Mouse (Mus musculus): Measurements from ENCODE around the gene Ascc1. TPM values are rescaled to one million over a fixed set of nuclear protein-coding genes. Genes with fewer than 3 reads are reported as not detected.

Ascc1 gene
- polyA plus RNA-seq, 1 experiment from 2014 or later = 38.0 TPM

DNA sequence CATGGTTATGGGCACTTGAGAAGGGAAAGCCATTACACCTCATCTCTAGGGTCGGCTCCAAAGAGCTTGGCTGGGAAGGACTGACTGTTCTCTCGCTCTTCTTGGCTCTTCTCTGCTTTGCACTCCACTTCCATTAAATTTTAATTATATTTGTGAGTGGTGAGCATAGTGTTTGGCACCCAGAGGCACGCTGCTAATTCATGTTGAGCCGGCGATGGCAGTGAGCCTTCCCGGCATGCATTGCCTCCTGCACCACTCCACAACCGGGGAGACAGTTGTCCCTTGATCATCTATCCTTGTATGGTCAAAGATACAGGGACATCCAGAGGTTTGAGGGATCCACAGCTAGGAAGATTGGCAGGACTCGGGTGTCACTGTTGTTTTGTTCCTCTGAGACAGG is 107.4 kb downstream of the Ascc1 start:
- WGBS = 80% methylated on average over 8 of the region's 8 CpGs
- no peak for ATAC-seq (ENCODE audit: low FRiP score)
- H3K9ac ChIP-seq = no peak overlapping the region
- no peaks in the 10 kb centered on the region for H3K9me3 ChIP-seq (replicated peaks)
- no peaks in the 10 kb centered on the region for H3K36me3 ChIP-seq
- no peak overlapping the region for H3K4me3 ChIP-seq
- H3K4me2 ChIP-seq (replicated peaks) = no peak overlapping the region
- peaks cover 22% of the 10 kb centered on the region for H3K27me3 ChIP-seq
- no peak overlapping the region for H3K27ac ChIP-seq
- H3K4me1 ChIP-seq = peaks cover 30% of the 10 kb centered on the region

- H3K4me1 ChIP-seq = peaks cover 32% of the 10 kb centered on the region
- H3K4me2 ChIP-seq (replicated peaks) = no peak overlapping the region
- no peak overlapping the region for H3K9ac ChIP-seq
- H3K4me3 ChIP-seq = no peak overlapping the region
- no peak overlapping the region for H3K27ac ChIP-seq
- WGBS = 87% methylated on average over 10 of the region's 10 CpGs
- H3K9me3 ChIP-seq (replicated peaks) = no peaks in the 10 kb centered on the region
- H3K27me3 ChIP-seq = peaks cover 22% of the 10 kb centered on the region
- H3K36me3 ChIP-seq = no peaks in the 10 kb centered on the region
- no peak for ATAC-seq (ENCODE audit: low FRiP score)
Observed at GRCm38 (mm10) chr10:60110908-60111475, 108.4 kb downstream of the Ascc1 start.

DNA sequence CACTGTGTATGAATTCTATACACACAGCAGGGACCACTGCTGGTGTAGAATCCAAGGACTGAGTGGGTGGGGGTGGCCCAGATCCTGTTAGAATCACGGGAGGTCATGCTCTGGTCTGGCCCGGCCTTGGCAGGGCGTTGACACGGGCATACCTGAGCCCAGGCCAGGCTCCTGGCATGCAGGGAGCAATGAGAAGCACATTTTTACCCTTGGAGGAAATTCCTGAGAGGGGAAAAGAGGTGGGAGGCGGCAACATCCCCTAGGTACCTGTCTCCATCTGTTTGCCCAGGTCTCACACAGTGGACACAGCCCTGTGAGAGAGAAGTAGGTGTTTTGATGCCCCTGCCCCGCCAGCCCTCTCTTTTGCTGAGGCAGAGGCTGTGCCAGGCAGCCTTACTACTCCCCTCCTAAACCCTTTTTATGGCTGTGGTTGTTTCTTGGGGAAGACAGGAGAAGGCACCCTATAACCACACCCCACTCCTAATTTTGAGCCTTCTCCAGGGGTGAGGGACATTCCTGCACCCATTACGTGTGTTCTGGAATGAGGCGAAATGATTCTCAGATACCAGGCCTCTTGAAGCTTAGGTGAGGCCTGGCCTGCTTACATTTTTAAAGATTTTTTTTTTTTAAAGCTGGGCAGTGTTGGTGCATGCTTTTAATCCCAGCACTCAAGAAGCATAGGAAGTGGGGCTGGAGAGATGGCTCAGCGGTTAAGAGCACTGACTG is 111.5 kb downstream of the Ascc1 start:
- Histone ChIP-seq H3K4me1 (peaks cover 36% of the 10 kb centered on the region), H3K36me3 (no peaks in the 10 kb centered on the region), H3K27me3 (0 out of 2 replicates have a peak, but pooled peaks cover 2% of the 10 kb centered on the region), H3K9me3 (replicated peaks) (no peaks in the 10 kb centered on the region), H3K4me2 (replicated peaks) (no peak overlapping the region), H3K27ac (no peak overlapping the region), H3K9ac (no peak overlapping the region), H3K4me3 (no peak overlapping the region)
- 84% methylated on average over 9 of the region's 9 CpGs for WGBS
- no peak for ATAC-seq (ENCODE audit: low FRiP score)

DNA sequence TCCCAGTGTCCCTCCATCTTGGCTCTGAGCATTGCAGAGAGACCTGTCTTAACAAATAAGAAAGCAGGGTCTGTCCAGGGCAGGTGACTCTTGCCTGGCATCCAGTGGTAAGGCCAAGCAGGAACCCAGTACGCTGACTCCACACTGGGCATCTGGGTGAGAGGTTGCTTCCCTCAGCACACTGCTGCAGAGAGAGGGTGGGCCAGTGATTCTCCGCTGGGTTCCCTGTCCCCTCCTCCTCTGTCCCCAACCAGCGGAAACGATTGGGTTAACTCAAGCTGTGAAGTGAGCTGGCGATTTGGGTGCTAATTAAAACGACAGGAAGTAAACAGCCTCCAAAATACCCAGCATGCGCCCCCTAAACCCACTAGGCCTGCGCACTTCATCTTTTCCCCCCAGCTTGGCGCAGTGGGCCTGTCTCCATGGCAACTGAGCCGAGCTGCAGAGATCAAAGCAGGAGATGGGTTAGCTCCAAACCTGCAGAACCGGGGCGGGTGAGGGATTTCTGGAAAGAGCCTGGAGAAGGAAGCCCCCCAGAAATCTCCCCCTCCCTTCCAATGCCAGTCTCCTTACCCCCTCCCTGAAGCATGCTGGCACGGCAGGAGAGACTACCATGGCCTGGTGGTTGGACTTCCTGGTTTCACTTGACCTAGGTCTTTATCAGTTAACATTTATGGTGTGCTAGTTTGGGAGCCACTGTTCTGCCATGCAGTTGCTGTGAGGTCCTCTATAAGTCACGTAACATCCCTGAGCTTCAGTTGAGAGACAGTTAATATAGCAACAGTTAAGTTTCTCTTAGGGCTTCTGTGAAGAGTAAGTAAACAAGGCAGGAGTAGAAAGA is 113.0 kb downstream of the Ascc1 start:
- H3K27me3 ChIP-seq = no peaks in the 10 kb centered on the region
- peak overlapping the region; percentile 17; the same call in 1 of the 2 replicates for H3K4me3 ChIP-seq
- peak overlapping the region; percentile 49 for H3K4me2 ChIP-seq (replicated peaks)
- H3K9ac ChIP-seq = peak overlapping the region; percentile 32; the same call in 1 of the 2 replicates
- peak overlapping the region; percentile 66 for H3K27ac ChIP-seq
- peak; percentile 88 for ATAC-seq (ENCODE audit: low FRiP score)
- H3K9me3 ChIP-seq (replicated peaks) = no peaks in the 10 kb centered on the region
- no peaks in the 10 kb centered on the region for H3K36me3 ChIP-seq
- H3K4me1 ChIP-seq = peaks cover 33% of the 10 kb centered on the region
- 7% methylated on average over 14 of the region's 14 CpGs for WGBS

DNA sequence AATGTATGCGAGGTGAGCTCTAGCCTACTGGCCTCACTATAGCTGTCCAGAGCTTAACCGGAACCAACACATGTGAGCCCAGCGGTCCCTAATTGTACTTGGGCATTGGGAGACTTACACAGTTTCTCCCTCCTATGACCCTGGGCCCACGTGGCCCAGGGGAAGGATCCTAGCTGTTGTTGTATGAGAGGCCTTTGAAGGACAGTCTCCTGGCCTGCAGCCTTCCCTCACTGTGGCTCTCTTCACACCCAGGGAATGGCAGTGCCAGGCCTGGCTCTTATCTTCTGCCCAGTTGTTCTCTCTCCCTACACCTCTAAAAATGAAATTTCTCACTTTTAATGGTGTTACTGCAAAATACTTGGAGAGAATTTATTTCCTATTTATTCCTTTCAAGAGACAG is 114.4 kb downstream of the Ascc1 start:
- Histone ChIP-seq H3K4me1 (peaks cover 33% of the 10 kb centered on the region), H3K27me3 (no peaks in the 10 kb centered on the region), H3K4me2 (replicated peaks) (no peak overlapping the region), H3K9ac (no peak overlapping the region), H3K27ac (no peak overlapping the region), H3K4me3 (no peak overlapping the region), H3K9me3 (replicated peaks) (no peaks in the 10 kb centered on the region), H3K36me3 (peaks cover 7% of the 10 kb centered on the region; the same call in 1 of the 2 replicates)
- ATAC-seq (ENCODE audit: low FRiP score) = no peak
- 47% methylated on average over 4 of the region's 4 CpGs for WGBS

DNA sequence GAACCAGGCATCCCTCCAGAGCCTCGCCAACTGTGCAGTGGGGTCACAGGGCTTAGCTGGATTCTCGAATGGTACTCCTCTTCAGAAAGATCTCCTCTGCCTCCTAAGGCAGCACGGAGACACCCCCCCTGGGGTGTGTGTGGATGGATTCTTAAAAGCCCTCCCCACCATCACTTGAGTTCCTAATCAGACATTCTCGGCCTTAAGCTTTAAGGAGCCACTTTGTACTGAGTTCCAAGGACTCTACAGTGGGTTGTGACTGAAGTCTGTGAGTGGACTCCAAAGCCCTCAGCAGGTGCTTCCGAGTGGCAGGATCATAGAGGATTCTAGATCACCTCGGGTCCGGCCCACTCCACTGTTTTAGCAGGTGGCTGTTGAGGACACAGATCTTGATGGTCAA is 115.9 kb downstream of the Ascc1 start:
- WGBS = 64% methylated on average over 7 of the region's 7 CpGs
- Histone ChIP-seq H3K27ac (no peak overlapping the region), H3K27me3 (no peaks in the 10 kb centered on the region), H3K4me3 (no peak overlapping the region), H3K9ac (no peak overlapping the region), H3K4me1 (peaks cover 33% of the 10 kb centered on the region), H3K36me3 (peaks cover 9% of the 10 kb centered on the region; the same call in 1 of the 2 replicates), H3K4me2 (replicated peaks) (no peak overlapping the region), H3K9me3 (replicated peaks) (no peaks in the 10 kb centered on the region)
- ATAC-seq (ENCODE audit: low FRiP score) = no peak

DNA sequence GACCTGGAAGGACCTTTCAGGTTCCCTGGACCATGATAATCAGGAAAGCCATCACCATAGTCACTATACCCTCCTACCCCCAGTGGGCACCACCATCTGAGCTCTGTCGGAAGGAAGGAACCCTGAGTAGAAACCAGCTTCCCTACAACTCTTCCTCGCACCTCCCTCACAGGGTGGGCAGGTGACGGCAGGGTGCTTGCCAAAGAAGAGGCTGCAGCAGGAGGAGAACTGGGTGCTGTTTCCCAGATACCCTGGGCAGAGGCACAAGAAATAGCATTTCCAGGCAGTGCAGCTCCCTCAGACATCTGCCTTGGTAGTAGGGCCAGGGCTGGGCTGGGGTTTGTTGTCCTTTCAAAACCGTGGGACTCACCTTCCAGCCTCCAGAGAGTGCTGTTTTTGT is 118.0 kb downstream of the Ascc1 start:
- Histone ChIP-seq H3K4me3 (no peak overlapping the region), H3K9ac (no peak overlapping the region), H3K4me2 (replicated peaks) (no peak overlapping the region), H3K4me1 (peaks cover 28% of the 10 kb centered on the region), H3K27ac (no peak overlapping the region), H3K36me3 (peaks cover 9% of the 10 kb centered on the region; the same call in 1 of the 2 replicates), H3K27me3 (no peaks in the 10 kb centered on the region), H3K9me3 (replicated peaks) (no peaks in the 10 kb centered on the region)
- 81% methylated on average over 4 of the region's 4 CpGs for WGBS
- no peak for ATAC-seq (ENCODE audit: low FRiP score)

- Histone ChIP-seq H3K27me3 (no peaks in the 10 kb centered on the region), H3K9ac (no peak overlapping the region), H3K4me3 (no peak overlapping the region), H3K27ac (no peak overlapping the region), H3K4me2 (replicated peaks) (no peak overlapping the region), H3K9me3 (replicated peaks) (no peaks in the 10 kb centered on the region), H3K4me1 (peaks cover 7% of the 10 kb centered on the region; the same call in 1 of the 2 replicates), H3K36me3 (peaks cover 25% of the 10 kb centered on the region)
- 61% methylated on average over 6 of the region's 6 CpGs for WGBS
- no peak for ATAC-seq (ENCODE audit: low FRiP score)
Observed at GRCm38 (mm10) chr10:60124078-60124477, 121.5 kb downstream of the Ascc1 start.

GRCm38 (mm10) chr10:60125529-60126327 is 123.1 kb downstream of the Ascc1 start:
- Histone ChIP-seq H3K4me2 (replicated peaks) (0 out of 2 replicates have a peak overlapping the region, but pooled peaks have one; percentile 8), H3K36me3 (peaks cover 25% of the 10 kb centered on the region)
- WGBS = 28% methylated on average over 20 of the region's 22 CpGs

DNA sequence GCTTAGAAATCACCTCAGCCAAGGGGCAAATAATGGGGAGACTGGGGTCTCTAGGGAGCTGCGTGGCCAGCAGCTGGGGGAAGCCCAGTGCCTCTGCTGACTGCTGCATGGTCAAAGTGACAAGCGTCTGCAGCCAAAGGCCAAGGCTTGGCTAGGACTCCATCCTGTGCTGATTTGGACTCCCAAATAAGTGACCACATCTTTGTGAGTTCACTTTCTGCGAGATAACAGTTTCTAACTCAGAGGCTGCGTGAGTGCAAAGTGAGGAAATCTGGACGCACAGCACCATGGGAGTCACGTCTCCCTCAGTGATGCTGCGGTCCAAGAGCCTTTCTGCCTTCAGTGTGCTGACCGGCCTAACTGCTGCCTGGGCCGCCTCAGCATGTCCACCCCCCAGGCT is 125.7 kb downstream of the Ascc1 start:
- H3K4me1 ChIP-seq = peaks cover 7% of the 10 kb centered on the region; the same call in 1 of the 2 replicates
- H3K9ac ChIP-seq = no peak overlapping the region
- ATAC-seq (ENCODE audit: low FRiP score) = no peak
- peaks cover 16% of the 10 kb centered on the region for H3K36me3 ChIP-seq
- no peaks in the 10 kb centered on the region for H3K9me3 ChIP-seq (replicated peaks)
- H3K4me2 ChIP-seq (replicated peaks) = no peak overlapping the region
- H3K27me3 ChIP-seq = no peaks in the 10 kb centered on the region
- WGBS = 87% methylated on average over 9 of the region's 9 CpGs
- no peak overlapping the region for H3K4me3 ChIP-seq
- no peak overlapping the region for H3K27ac ChIP-seq

More at GRCm38 (mm10) chr10:60125529-60126327, 123.1 kb downstream of the Ascc1 start:
- ATAC-seq (ENCODE audit: low FRiP score) = peak; percentile 41; the same call in 1 of the 2 replicates
- Histone ChIP-seq H3K27ac (no peak overlapping the region), H3K9ac (no peak overlapping the region), H3K27me3 (no peaks in the 10 kb centered on the region), H3K4me3 (no peak overlapping the region), H3K9me3 (replicated peaks) (no peaks in the 10 kb centered on the region), H3K4me1 (peaks cover 7% of the 10 kb centered on the region; the same call in 1 of the 2 replicates)

GRCm38 (mm10) chr10:60130504-60130903 is 127.9 kb downstream of the Ascc1 start:
- Histone ChIP-seq H3K4me3 (no peak overlapping the region), H3K27ac (no peak overlapping the region), H3K4me2 (replicated peaks) (no peak overlapping the region), H3K27me3 (no peaks in the 10 kb centered on the region), H3K4me1 (peaks cover 10% of the 10 kb centered on the region), H3K9ac (no peak overlapping the region), H3K36me3 (peaks cover 16% of the 10 kb centered on the region), H3K9me3 (replicated peaks) (no peaks in the 10 kb centered on the region)
- no peak for ATAC-seq (ENCODE audit: low FRiP score)
- WGBS = 85% methylated on average over 4 of the region's 4 CpGs
